Mouse (Mus musculus) liver, postnatal 0 days (tissue): ENCODE measurements around the gene Ap1g1.

ENCODE experiments used
- CTCF ChIP-seq: sonication (generic); IDR thresholded peaks from 2 replicates; pipeline ENCODE4 v1.5.1; 2016; ENCODE audit warnings: antibody characterized with exemption, low read depth
- EP300 ChIP-seq: IDR thresholded peaks from 2 replicates; pipeline ENCODE4 v1.6.1; 2016; ENCODE audit warnings: antibody characterized with exemption, low read depth, mild to moderate bottlenecking

GRCm38 (mm10) chr8:109737237-109738048 lies 40.9 kb upstream of the Ap1g1 start, which contains the start of gene Atxn1l:
- TF ChIP-seq CTCF: peak; percentile 78
- no peak for TF ChIP-seq EP300
